In genomic region chr3:95315844-95316550, GRCm38 (mm10) we compare ENCODE assay signal across 8 mouse cellular contexts. TPM values are rescaled to one million over a fixed set of nuclear protein-coding genes. Genes with fewer than 3 reads are reported as not detected.
DNase-seq lines count a peak whose midpoint lies in the region; ATAC-seq and TF ChIP-seq lines count a peak whose summit lies in the region.

No protein-coding gene starts in this region.

- H3K27ac ChIP-seq in forebrain, embryonic 14.5 days (ENCODE audit: low read depth, low read length): peak overlapping the region; percentile 95
- peak overlapping the region; percentile 95 for H3K27ac ChIP-seq in liver, embryonic 11.5 days (ENCODE audit: low read depth, low read length)

- no peak for TF ChIP-seq CTCF in C2C12 (IDR thresholded peaks at IDR 0.05; ENCODE audit: control insufficient read depth, insufficient read depth, insufficient read length)

- peak overlapping the region; percentile 68 for H3K4me2 ChIP-seq in forebrain, embryonic 14.5 days (ENCODE audit: low read length)
- H3K4me2 ChIP-seq in liver, embryonic 11.5 days: peak overlapping the region; percentile 78

- H3K4me3 ChIP-seq in C2C12 (ENCODE audit: insufficient read depth, poor library complexity, severe bottlenecking): peak overlapping the region; percentile 75
- H3K4me3 ChIP-seq in forebrain, embryonic 14.5 days (ENCODE audit: low read depth, low read length): peak overlapping the region; percentile 92
- H3K4me3 ChIP-seq in liver, embryonic 11.5 days (ENCODE audit: low read depth, low read length): peak overlapping the region; percentile 91

- H3K4me1 ChIP-seq in forebrain, embryonic 14.5 days (ENCODE audit: control insufficient read depth, insufficient read depth, low read length): peaks cover 7% of the 10 kb centered on the region
- H3K4me1 ChIP-seq in liver, embryonic 11.5 days (replicated peaks; ENCODE audit: control insufficient read depth, insufficient read depth, low read length): peaks cover 45% of the 10 kb centered on the region

- H3K9ac ChIP-seq in forebrain, embryonic 14.5 days (ENCODE audit: low read length): peak overlapping the region; percentile 99
- peak overlapping the region; percentile 99 for H3K9ac ChIP-seq in liver, embryonic 11.5 days (ENCODE audit: low read depth, low read length)

- peaks cover 49% of the 10 kb centered on the region for H3K79me3 ChIP-seq in C2C12 (ENCODE audit: low read depth)

- no peaks in the 10 kb centered on the region for H3K9me3 ChIP-seq in forebrain, embryonic 14.5 days (replicated peaks; ENCODE audit: control insufficient read depth, low read length)
- H3K9me3 ChIP-seq in liver, embryonic 11.5 days (ENCODE audit: control insufficient read depth, low read length): no peaks in the 10 kb centered on the region

- peaks cover 33% of the 10 kb centered on the region for H3K36me3 ChIP-seq in C2C12 (ENCODE audit: control insufficient read depth, insufficient read depth)
- H3K36me3 ChIP-seq in forebrain, embryonic 14.5 days (ENCODE audit: control insufficient read depth, insufficient read depth, low read length): peaks cover 14% of the 10 kb centered on the region
- peaks cover 10% of the 10 kb centered on the region for H3K36me3 ChIP-seq in liver, embryonic 11.5 days (ENCODE audit: control insufficient read depth, insufficient read depth, low read length)

- 13% methylated on average over 9 of the region's 9 CpGs for WGBS in forebrain, embryonic 14.5 days
- 11% methylated on average over 9 of the region's 9 CpGs for WGBS in liver, embryonic 11.5 days

- ATAC-seq in forebrain, embryonic 14.5 days: no peak
- no peak; the same call in 1 of the 2 replicates for ATAC-seq in liver, embryonic 11.5 days (replicated peaks; ENCODE audit: low FRiP score)
- no peak for ATAC-seq in monocyte, adult 5-6 weeks (replicated peaks; ENCODE audit: insufficient number of reproducible peaks, low FRiP score, low TSS enrichment, poor library complexity, severe bottlenecking)

- peaks cover 85% of the 10 kb centered on the region for H3K79me2 ChIP-seq in C2C12 (ENCODE audit: control insufficient read depth, insufficient read depth)

- H3K27me3 ChIP-seq in C2C12 (ENCODE audit: control insufficient read depth, insufficient read depth, insufficient read length): no peaks in the 10 kb centered on the region
- H3K27me3 ChIP-seq in forebrain, embryonic 14.5 days (replicated peaks; ENCODE audit: control insufficient read depth, insufficient read depth, low read length): no peaks in the 10 kb centered on the region
- H3K27me3 ChIP-seq in liver, embryonic 11.5 days (replicated peaks; ENCODE audit: control insufficient read depth, insufficient read depth, low read length): no peaks in the 10 kb centered on the region

- peak overlapping the region; percentile 94 for H3ac ChIP-seq in C2C12 (ENCODE audit: control insufficient read depth, insufficient read length, low read depth)

- peak; percentile 72 for DNase-seq in 3T3-L1 (ENCODE audit: low read depth, low spot score)
- DNase-seq in forebrain, embryonic 14.5 days (ENCODE audit: low spot score): peak; percentile 30
- DNase-seq in liver, embryonic 11.5 days (ENCODE audit: low spot score): no peak
- DNase-seq in ovary, adult 18-20 months (ENCODE audit: low spot score): no peak
- no peak for DNase-seq in thymus, postnatal 10 days (ENCODE audit: low spot score in 2 of 2)
- DNase-seq in adrenal gland, postnatal 14 days: no peak

TF ChIP-seq in C2C12, 6 proteins besides CTCF, POLR2A, EP300 and RAD21:
- TF ChIP-seq USF1 (IDR thresholded peaks at IDR 0.05; ENCODE audit: low read depth) (no peak), MYOG (IDR thresholded peaks at IDR 0.05; ENCODE audit: control insufficient read depth, extremely low read depth, insufficient read length) (no peak), FOSL1 (IDR thresholded peaks at IDR 0.05; ENCODE audit: insufficient read depth, low read length, poor library complexity, severe bottlenecking) (no peak), MYOD1 (IDR thresholded peaks at IDR 0.05; ENCODE audit: control insufficient read depth, insufficient read length, low read depth) (no peak), MAX (IDR thresholded peaks at IDR 0.05) (no peak), CEBPB (IDR thresholded peaks at IDR 0.05; ENCODE audit: low read depth) (no peak)

RNA-seq across cellular contexts. Expression of gene Cers2, which starts 1.4 kb away (rescaled TPM):
- polyA plus RNA-seq in C2C12 (2012; fragmentation: generic; extraction: Trizol): 146 TPM
- 75.8 and 91.8 TPM in 2 replicates for polyA plus RNA-seq in forebrain, embryonic 14.5 days (2014; fragmentation: Nextera tagmentation; extraction: Ambion mirVana)
- polyA plus RNA-seq in liver, embryonic 11.5 days (2014; fragmentation: Nextera tagmentation; extraction: Ambion mirVana): 178 and 182 TPM in 2 replicates
- total RNA-seq in monocyte, adult 5-6 weeks (2017): 125 to 137 TPM (median 130 TPM) in 3 replicates
- 181 and 196 TPM in 2 replicates for total RNA-seq in adrenal gland, postnatal 14 days (2021)

RNA-seq across cellular contexts. Expression of gene Anxa9, which starts 9.0 kb away (rescaled TPM):
- polyA plus RNA-seq in C2C12 (2012; fragmentation: generic; extraction: Trizol): 1.6 TPM
- polyA plus RNA-seq in forebrain, embryonic 14.5 days (2014; fragmentation: Nextera tagmentation; extraction: Ambion mirVana): 0.27 and 0.64 TPM in 2 replicates
- 5.5 and 6.7 TPM in 2 replicates for polyA plus RNA-seq in liver, embryonic 11.5 days (2014; fragmentation: Nextera tagmentation; extraction: Ambion mirVana)
- total RNA-seq in monocyte, adult 5-6 weeks (2017): 0.64 to 1.9 TPM (median 0.78 TPM) in 3 replicates
- total RNA-seq in adrenal gland, postnatal 14 days (2021): 1.1 and 1.6 TPM in 2 replicates

RNA-seq across cellular contexts. Expression of gene Prune1, which starts 34.1 kb away (rescaled TPM):
- 16.1 TPM for polyA plus RNA-seq in C2C12 (2012; fragmentation: generic; extraction: Trizol)
- 40.7 and 42.7 TPM in 2 replicates for polyA plus RNA-seq in forebrain, embryonic 14.5 days (2014; fragmentation: Nextera tagmentation; extraction: Ambion mirVana)
- polyA plus RNA-seq in liver, embryonic 11.5 days (2014; fragmentation: Nextera tagmentation; extraction: Ambion mirVana): 19.8 and 22.7 TPM in 2 replicates
- total RNA-seq in monocyte, adult 5-6 weeks (2017): 8.1 to 16.9 TPM (median 8.6 TPM) in 3 replicates
- 21.6 and 24.0 TPM in 2 replicates for total RNA-seq in adrenal gland, postnatal 14 days (2021)

RNA-seq across cellular contexts. Expression of gene Mindy1, which starts 34.9 kb away (rescaled TPM):
- 43.6 TPM for polyA plus RNA-seq in C2C12 (2012; fragmentation: generic; extraction: Trizol)
- polyA plus RNA-seq in forebrain, embryonic 14.5 days (2014; fragmentation: Nextera tagmentation; extraction: Ambion mirVana): 48.6 and 50.7 TPM in 2 replicates
- polyA plus RNA-seq in liver, embryonic 11.5 days (2014; fragmentation: Nextera tagmentation; extraction: Ambion mirVana): 29.0 and 29.9 TPM in 2 replicates
- 21.6 to 32.4 TPM (median 30.4 TPM) in 3 replicates for total RNA-seq in monocyte, adult 5-6 weeks (2017)
- 78.9 and 104 TPM in 2 replicates for total RNA-seq in adrenal gland, postnatal 14 days (2021)

RNA-seq across cellular contexts. Expression of gene Setdb1, which starts 41.0 kb away (rescaled TPM):
- 15.6 TPM for polyA plus RNA-seq in C2C12 (2012; fragmentation: generic; extraction: Trizol)
- polyA plus RNA-seq in forebrain, embryonic 14.5 days (2014; fragmentation: Nextera tagmentation; extraction: Ambion mirVana): 42.2 and 48.9 TPM in 2 replicates
- polyA plus RNA-seq in liver, embryonic 11.5 days (2014; fragmentation: Nextera tagmentation; extraction: Ambion mirVana): 47.0 and 57.6 TPM in 2 replicates
- 21.0 to 33.6 TPM (median 22.6 TPM) in 3 replicates for total RNA-seq in monocyte, adult 5-6 weeks (2017)
- 27.1 and 28.0 TPM in 2 replicates for total RNA-seq in adrenal gland, postnatal 14 days (2021)

Comparison
In these comparisons a context has a peak if more than half of its experiments do, and no peak if none do; other contexts are left out.
1. DNase-seq: peak in 3T3-L1 (single experiment) and forebrain, embryonic 14.5 days (single experiment); none in liver, embryonic 11.5 days (single experiment), ovary, adult 18-20 months (single experiment), thymus, postnatal 10 days (0 of 2) and adrenal gland, postnatal 14 days (single experiment).
2. Peak in every context shown above with its lines, with median percentiles within 50 percentile points of each other: H3K4me3 ChIP-seq.